Mouse (Mus musculus): ENCODE data around the gene Ptrh1.

GRCm38 (mm10) chr2:32731911-32732310 is 43.7 kb upstream of the Ptrh1 start:
- TF ChIP-seq CTCF (IDR thresholded peaks at IDR 0.05): no peak
- TF ChIP-seq POLR2A (IDR thresholded peaks at IDR 0.05; ENCODE audit: insufficient read depth, low read depth, low read length): no peak
